ENCODE assay signal across 8 mouse cellular contexts in genomic region chr7:16919395-16920149, GRCm38 (mm10). TPM values are rescaled to one million over a fixed set of nuclear protein-coding genes. Genes with fewer than 3 reads are reported as not detected.
A peak's percentile ranks its signal among the peaks of the same experiment; 100 is the strongest.
DNase-seq lines count a peak whose midpoint lies in the region; ATAC-seq lines count a peak whose summit lies in the region.

No protein-coding gene starts in this region.

- no peak for ATAC-seq in CD4-positive, CD25-positive, alpha-beta regulatory T cell, adult 4 months

- DNase-seq in cerebellum, adult 11-12 months: peak; percentile 68
- DNase-seq in cerebellum, postnatal 14 days: no peak
- DNase-seq in ovary, postnatal 36 days (ENCODE audit: low spot score): peak; percentile 22
- no peak for DNase-seq in ovary, postnatal 14 days (ENCODE audit: low spot score)
- peak; percentile 56 for DNase-seq in liver
- DNase-seq in layer of hippocampus, postnatal 14 days (ENCODE audit: low spot score in 2 of 2): no peak
- DNase-seq in frontal cortex, postnatal 10 days (ENCODE audit: low spot score in 2 of 2): no peak

RNA-seq across cellular contexts. Expression of gene Calm3, which starts 4.3 kb away (rescaled TPM):
- total RNA-seq in layer of hippocampus, postnatal 14 days (2021): 1,000 to 10,000 TPM; 2,318 to 2,416 TPM
- 100 to 1,000 TPM in 1 of 2 experiments, 10 to 100 TPM in 1; 48.5 to 103 TPM for polyA plus RNA-seq in CD4-positive, CD25-positive, alpha-beta regulatory T cell, adult 4 months (2017; shearing (Covaris generic))

RNA-seq across cellular contexts. Expression of gene Ptgir, which starts 13.3 kb away (rescaled TPM):
- total RNA-seq in layer of hippocampus, postnatal 14 days (2021): under 1 TPM in 1 of 2 experiments, not detected in 1; 0.28 TPM
- polyA plus RNA-seq in CD4-positive, CD25-positive, alpha-beta regulatory T cell, adult 4 months (2017; shearing (Covaris generic)): 10 to 100 TPM in 1 of 2 experiments, 1 to 10 TPM in 1; 7.9 to 10.2 TPM

RNA-seq across cellular contexts. Expression of gene Pnmal2, which starts 24.9 kb away (rescaled TPM):
- 100 to 1,000 TPM; 240 to 246 TPM for total RNA-seq in layer of hippocampus, postnatal 14 days (2021)
- not detected for polyA plus RNA-seq in CD4-positive, CD25-positive, alpha-beta regulatory T cell, adult 4 months (2017; shearing (Covaris generic))

RNA-seq across cellular contexts. Expression of gene Gng8, which starts 28.0 kb away (rescaled TPM):
- 1 to 10 TPM; 1.5 to 1.9 TPM for total RNA-seq in layer of hippocampus, postnatal 14 days (2021)
- not detected for polyA plus RNA-seq in CD4-positive, CD25-positive, alpha-beta regulatory T cell, adult 4 months (2017; shearing (Covaris generic))

RNA-seq across cellular contexts. Expression of gene Pnmal1, which starts 39.9 kb away (rescaled TPM):
- total RNA-seq in layer of hippocampus, postnatal 14 days (2021): 10 to 100 TPM; 72.5 to 74.5 TPM
- polyA plus RNA-seq in CD4-positive, CD25-positive, alpha-beta regulatory T cell, adult 4 months (2017; shearing (Covaris generic)): not detected

Comparison
In these comparisons a context has a peak if more than half of its experiments do, and no peak if none do; other contexts are left out.
1. DNase-seq: peak in cerebellum, adult 11-12 months (single experiment), ovary, postnatal 36 days (single experiment) and liver (single experiment); none in cerebellum, postnatal 14 days (0 of 2), ovary, postnatal 14 days (single experiment), layer of hippocampus, postnatal 14 days (0 of 2) and frontal cortex, postnatal 10 days (0 of 2).